Mouse (Mus musculus): ENCODE results near the gene Socs5. TPM values are rescaled to one million over a fixed set of nuclear protein-coding genes. Genes with fewer than 3 reads are reported as not detected.
"Not testable (repeated sequence)": the region's sequence is repeated elsewhere in the genome, so short reads cannot be mapped to it uniquely, and the experiment has no call there.

Socs5 gene
- total RNA-seq (2021): 10 to 100 TPM; 11.3 to 14.0 TPM
- long read RNA-seq, experiment 1, partial matches to known transcripts: 0 of 4 reads
- long read RNA-seq, experiment 1, other reads (novel, unspliced or antisense): 3 of 4 reads
- long read RNA-seq, experiment 2, partial matches to known transcripts: 0 of 6 reads
- long read RNA-seq, experiment 2, other reads (novel, unspliced or antisense): 4 of 6 reads

GRCm38 (mm10) chr17:87107623-87108221, at the start of gene Socs5:
Gene Socs5, plus strand, starts transcription at chr17:87107679.
- intact Hi-C loops (cut with DNase I; ENCODE audit: low total_unique reads): loop anchor here (10.0 kb wide), 1 partner anchor 63 kb away; no protein-coding TSS in a partner anchor
- no peak for DNase-seq

GRCm38 (mm10) chr17:87062639-87063038, 44.8 kb upstream of the Socs5 start:
- DNase-seq: no peak
- intact Hi-C loops (cut with DNase I; ENCODE audit: low total_unique reads): no loop called here

GRCm38 (mm10) chr17:87063461-87063860, 44.0 kb upstream of the Socs5 start:
- DNase-seq: no peak
- intact Hi-C loops (cut with DNase I; ENCODE audit: low total_unique reads): no loop called here

- no peak for DNase-seq
These were observed 43.5 kb upstream of the Socs5 start for GRCm38 (mm10) chr17:87063969-87064368.

DNA sequence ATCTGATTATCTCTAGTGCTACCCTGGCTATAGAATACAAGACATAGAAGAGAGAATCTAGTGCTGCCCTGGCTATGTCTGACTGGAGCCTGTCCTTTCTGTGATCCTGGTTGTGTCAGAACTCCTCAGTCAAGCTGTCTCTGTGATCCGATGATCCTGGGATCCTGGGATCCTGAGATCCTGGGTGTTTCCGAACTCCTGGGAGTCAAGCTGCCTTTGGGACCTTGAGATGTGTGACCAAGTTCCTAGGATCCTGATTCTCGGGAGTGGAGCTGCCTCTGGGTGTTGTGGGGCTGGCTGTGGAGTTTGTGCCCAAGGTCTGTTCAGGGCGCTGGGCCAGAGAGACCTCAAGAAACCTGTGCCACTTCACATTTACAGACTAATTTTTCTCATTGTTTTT, 38.5 kb upstream of the Socs5 start:
- DNase-seq: no peak
- intact Hi-C loops (cut with DNase I; ENCODE audit: low total_unique reads): no loop called here

More at GRCm38 (mm10) chr17:87063969-87064368, 43.5 kb upstream of the Socs5 start:
- intact Hi-C loops (cut with DNase I; ENCODE audit: low total_unique reads): no loop called here

DNA sequence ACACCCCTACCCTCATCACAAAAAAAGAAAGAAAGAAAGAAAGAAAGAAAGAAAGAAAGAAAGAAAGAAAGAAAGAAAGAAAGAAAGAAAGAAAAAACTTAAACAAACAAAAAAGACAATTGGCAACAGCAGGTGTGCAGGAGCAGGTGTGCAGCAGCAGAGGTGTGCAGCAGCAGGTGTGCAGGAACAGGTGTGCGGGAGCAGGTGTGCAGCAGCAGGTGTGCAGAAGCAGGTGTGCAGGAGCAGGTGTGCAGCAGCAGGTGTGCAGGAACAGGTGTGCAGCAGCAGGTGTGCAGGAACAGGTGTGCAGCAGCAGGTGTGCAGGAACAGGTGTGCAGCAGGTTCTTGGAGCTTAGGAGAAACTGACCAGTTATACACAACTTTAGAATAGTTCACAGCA, 35.3 kb upstream of the Socs5 start:
- intact Hi-C loops (cut with DNase I; ENCODE audit: low total_unique reads); DNase-seq: not testable (repeated sequence)

- DNase-seq: no peak
- intact Hi-C loops (cut with DNase I; ENCODE audit: low total_unique reads): no loop called here
These were observed 34.6 kb upstream of the Socs5 start for GRCm38 (mm10) chr17:87072766-87073440.

- DNase-seq: no peak
- intact Hi-C loops (cut with DNase I; ENCODE audit: low total_unique reads): no loop called here
These were observed 34.0 kb upstream of the Socs5 start for GRCm38 (mm10) chr17:87073470-87073869.

- not testable (repeated sequence) for DNase-seq
- intact Hi-C loops (cut with DNase I; ENCODE audit: low total_unique reads): loop anchor here (5.0 kb wide), 1 partner anchor 971 kb away; no protein-coding TSS in a partner anchor
These were observed 29.3 kb upstream of the Socs5 start for GRCm38 (mm10) chr17:87078217-87078616.

- intact Hi-C loops (cut with DNase I; ENCODE audit: low total_unique reads): no loop called here
- DNase-seq: no peak
These were observed 26.8 kb upstream of the Socs5 start for GRCm38 (mm10) chr17:87080724-87081123.

DNA sequence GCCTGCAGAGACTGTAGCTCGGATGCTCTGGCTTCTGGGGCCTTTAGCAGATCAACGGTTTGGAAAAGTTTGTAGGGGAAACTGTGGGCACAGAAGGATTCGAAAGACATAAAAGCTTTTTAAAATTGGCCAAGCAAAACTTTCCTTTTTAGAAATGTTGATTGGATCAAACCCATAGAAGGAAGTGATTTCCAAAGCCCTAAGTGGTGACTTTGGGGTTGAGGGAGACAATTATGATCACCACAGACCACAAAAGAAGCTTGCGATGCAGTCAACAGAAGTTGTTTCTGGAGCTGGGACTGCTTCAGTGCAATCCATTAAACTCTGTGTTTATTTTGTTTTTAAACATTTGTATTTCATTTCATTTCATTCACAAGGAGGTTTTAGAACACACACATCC, 24.9 kb upstream of the Socs5 start:
- intact Hi-C loops (cut with DNase I; ENCODE audit: low total_unique reads): no loop called here
- no peak for DNase-seq

DNA sequence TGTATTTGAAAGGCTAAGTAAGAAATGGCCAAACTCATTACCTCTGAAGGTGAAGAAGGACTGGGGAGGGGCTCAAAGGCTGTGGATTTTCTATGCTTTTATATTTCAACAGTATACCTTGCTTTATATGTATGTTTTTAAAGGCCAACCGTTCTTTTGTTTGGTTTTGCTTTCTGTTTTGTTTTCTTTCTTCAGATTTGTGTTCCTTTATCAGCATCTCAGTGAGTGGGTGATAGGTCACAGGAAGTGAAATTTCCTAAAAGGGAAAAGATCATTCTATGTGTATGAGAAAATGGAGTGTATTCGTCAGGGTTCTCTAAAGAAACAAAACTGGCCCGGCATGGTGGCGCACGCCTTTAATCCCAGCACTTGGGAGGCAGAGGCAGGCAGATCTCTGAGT, 23.8 kb upstream of the Socs5 start:
- no peak for DNase-seq
- intact Hi-C loops (cut with DNase I; ENCODE audit: low total_unique reads): no loop called here

DNA sequence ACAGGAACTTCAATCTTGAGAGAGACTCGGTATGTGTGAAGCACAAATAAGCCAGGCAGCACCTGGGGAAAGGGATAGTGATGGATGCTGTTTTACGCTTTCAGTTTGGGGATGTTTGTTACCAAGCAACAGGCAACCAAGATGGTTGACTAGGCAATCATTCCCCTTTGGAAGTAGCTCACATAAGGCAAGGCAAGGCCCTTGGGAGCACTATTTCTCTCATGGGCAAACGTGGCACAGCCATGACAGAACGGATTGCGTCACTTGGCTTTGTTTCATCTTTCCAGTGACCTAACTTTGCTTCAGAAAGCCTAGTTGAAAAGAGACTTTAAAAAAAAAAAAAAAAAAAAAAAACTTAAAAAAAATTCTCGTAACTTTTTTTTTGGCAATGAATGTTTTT, 21.8 kb upstream of the Socs5 start:
- intact Hi-C loops (cut with DNase I; ENCODE audit: low total_unique reads): no loop called here
- DNase-seq: no peak

GRCm38 (mm10) chr17:87089296-87089695, 18.2 kb upstream of the Socs5 start:
- DNase-seq: no peak
- intact Hi-C loops (cut with DNase I; ENCODE audit: low total_unique reads): no loop called here

- no peak for DNase-seq
- intact Hi-C loops (cut with DNase I; ENCODE audit: low total_unique reads): no loop called here
These were observed 14.4 kb upstream of the Socs5 start for GRCm38 (mm10) chr17:87093061-87093460.

DNA sequence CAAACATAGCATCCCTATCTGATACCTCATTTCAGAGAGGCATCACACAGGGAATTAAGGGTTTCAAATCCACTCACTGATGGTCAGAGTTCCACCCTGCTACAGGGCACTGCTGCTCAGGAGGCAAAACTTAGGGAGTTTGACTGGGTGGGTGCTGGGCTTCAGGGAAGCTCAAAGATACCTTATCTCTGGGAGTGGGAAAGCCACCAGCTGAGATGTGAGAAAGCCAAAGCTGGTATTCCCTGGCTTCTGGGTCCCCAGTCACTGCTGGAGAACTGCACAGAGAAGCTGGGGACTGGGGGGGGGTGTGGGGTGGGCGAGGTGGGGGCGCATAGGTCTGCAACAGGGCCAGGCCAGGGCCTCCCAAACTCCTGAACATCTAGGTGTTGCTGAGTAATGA, 10.5 kb upstream of the Socs5 start:
- intact Hi-C loops (cut with DNase I; ENCODE audit: low total_unique reads): no loop called here
- no peak for DNase-seq

DNA sequence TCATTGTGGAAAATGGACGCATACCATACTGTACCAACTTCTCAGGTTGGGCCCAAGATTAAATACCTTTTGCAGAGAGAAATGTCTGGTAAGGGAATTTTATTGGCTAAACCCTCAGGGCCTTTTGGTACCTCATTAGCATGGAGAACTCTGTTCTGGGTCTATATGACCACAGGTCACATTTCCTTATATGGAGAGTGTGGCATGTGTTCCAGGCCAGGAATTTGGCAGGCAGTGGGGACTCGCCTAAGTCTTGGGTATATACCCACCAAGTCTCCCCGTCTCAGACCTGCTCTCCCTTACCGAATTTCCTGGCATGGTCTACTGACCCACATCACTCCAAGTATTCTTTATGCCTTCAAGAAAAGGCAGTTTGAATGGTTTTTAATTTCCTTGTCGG, 9.9 kb upstream of the Socs5 start:
- intact Hi-C loops (cut with DNase I; ENCODE audit: low total_unique reads): no loop called here
- no peak for DNase-seq

GRCm38 (mm10) chr17:87100947-87101346, 6.5 kb upstream of the Socs5 start:
- intact Hi-C loops (cut with DNase I; ENCODE audit: low total_unique reads): loop anchor here (10.0 kb wide), 1 partner anchor 56 kb away; no protein-coding TSS in a partner anchor

DNA sequence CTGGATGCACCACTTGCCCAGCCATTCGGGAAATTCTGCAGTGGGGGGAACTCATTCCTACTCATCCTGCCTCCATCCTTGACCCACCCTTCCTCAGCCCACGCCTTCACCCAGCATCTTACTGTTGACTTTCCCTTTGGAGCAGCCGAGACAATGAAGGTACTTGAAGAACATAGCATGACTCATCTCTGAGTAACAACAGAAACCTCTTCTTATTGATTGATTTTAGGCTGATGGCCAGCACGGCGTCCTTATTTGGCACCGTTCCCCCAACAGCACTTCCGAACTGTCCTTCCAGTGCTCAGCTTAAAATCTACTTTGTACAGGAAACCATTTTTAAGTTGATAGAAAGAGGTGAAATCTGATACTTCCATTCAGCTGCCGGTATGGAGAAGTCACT, 4.8 kb upstream of the Socs5 start:
- DNase-seq: peak; percentile 16
- intact Hi-C loops (cut with DNase I; ENCODE audit: low total_unique reads): loop anchor here (10.0 kb wide), 1 partner anchor 58 kb away; no protein-coding TSS in a partner anchor

More at GRCm38 (mm10) chr17:87100947-87101346, 6.5 kb upstream of the Socs5 start:
- DNase-seq: no peak

- no peak for DNase-seq
- intact Hi-C loops (cut with DNase I; ENCODE audit: low total_unique reads): loop anchor here (10.0 kb wide), 1 partner anchor 58 kb away; no protein-coding TSS in a partner anchor
These were observed 4.4 kb upstream of the Socs5 start for GRCm38 (mm10) chr17:87103060-87103459.

DNA sequence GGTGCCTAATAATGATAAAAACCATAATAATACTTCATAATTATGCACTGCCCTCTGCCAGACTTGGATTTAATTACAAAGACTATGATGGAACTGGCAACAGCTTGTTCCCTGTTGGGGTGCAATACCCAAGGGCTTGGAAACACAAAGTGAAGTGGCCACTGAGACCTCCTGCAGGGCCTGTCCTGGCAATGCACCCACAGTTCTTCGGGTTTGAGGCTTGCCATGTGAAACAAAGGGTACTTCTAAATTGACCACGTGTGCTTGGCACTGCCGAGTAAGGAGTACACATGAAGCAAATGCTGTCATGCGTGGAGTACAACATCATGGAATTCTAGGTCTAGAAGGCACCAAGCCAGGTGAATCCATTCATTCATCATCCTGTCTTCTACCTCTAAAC, 3.2 kb upstream of the Socs5 start:
- intact Hi-C loops (cut with DNase I; ENCODE audit: low total_unique reads): loop anchor here (10.0 kb wide), 1 partner anchor 59 kb away; no protein-coding TSS in a partner anchor
- DNase-seq: no peak

All from gastrocnemius, postnatal 14 days (tissue).